Mouse (Mus musculus): ENCODE measurements around the gene Ncoa1.

- no peak for TF ChIP-seq POLR2A (IDR thresholded peaks at IDR 0.05; ENCODE audit: borderline replicate concordance, extremely low read depth, insufficient read depth, insufficient read length, poor library complexity, severe bottlenecking)
- TF ChIP-seq CTCF (IDR thresholded peaks at IDR 0.05; ENCODE audit: borderline replicate concordance, extremely low read depth, insufficient read depth, insufficient read length), result no peak
Measured at GRCm38 (mm10) chr12:4403206-4403605, 73.8 kb downstream of the Ncoa1 start.
